13 mouse cellular contexts compared by ENCODE assay signal in the genomic region with DNA sequence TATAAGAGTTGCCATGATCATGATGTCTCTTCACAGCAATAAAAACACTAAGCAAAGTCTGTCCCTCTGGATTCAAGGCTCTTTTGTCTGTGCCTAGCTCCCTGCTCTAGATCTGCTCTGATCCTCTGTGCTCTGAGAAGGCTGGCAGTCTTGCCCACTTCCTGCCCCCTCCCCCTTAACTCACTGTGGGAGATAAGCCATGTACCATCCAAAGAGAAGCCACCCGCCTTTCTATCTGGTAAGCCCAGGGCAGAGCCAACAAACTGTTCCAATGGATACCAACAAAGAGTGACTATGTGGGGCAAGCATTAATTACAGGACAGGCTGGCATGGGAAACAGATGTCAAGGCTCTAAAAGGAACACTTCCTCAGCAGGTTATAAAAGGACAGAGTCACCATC.
A peak's percentile ranks its signal among the peaks of the same experiment; 100 is the strongest.
DNase-seq lines count a peak whose midpoint lies in the region; ATAC-seq and TF ChIP-seq lines count a peak whose summit lies in the region.
"Had no signal": no experiment of that assay in that cellular context is flagged by ENCODE, and none has a peak within 500 bp of the region (broad histone marks: within the 10 kb centered on the region; RNA-seq: fewer than 3 reads in every experiment).

No protein-coding gene starts in this region.

- TF ChIP-seq POLR2A in lung, adult 2 months (IDR thresholded peaks at IDR 0.05; ENCODE audit: borderline replicate concordance, extremely low read depth, low read depth, low read length), result no peak

- H3K4me1 ChIP-seq in neural tube, embryonic 15.5 days, result peaks cover 9% of the 10 kb centered on the region; the same call in 1 of the 2 replicates
- no peaks in the 10 kb centered on the region for H3K4me1 ChIP-seq in lung, adult 2 months (ENCODE audit: control insufficient read depth, insufficient read depth, low read length)
- H3K4me1 ChIP-seq: liver, embryonic 12.5 days; megakaryocyte, embryonic 14.5 days had no signal

- peak; percentile 11 for DNase-seq in cerebellum, adult 9-10 months
- no peak for DNase-seq in cerebellum, adult 18-20 months
- DNase-seq in layer of hippocampus, adult 2 months (ENCODE audit: low spot score in 2 of 2), result no peak
- DNase-seq in layer of hippocampus, postnatal 25 days (ENCODE audit: extremely low spot score in 1 of 2, low spot score in 1 of 2), result no peak
- peak; percentile 1 for DNase-seq in T-cell, adult 2 months (ENCODE audit: low spot score)
- DNase-seq in lung, postnatal 25 days (ENCODE audit: low spot score), result no peak
- DNase-seq in lung, adult 2 months, result no peak
- DNase-seq: kidney, adult 2 months; kidney, postnatal 25 days; right cerebral cortex, postnatal 4 days had no signal

- H3K9me3 ChIP-seq in neural tube, embryonic 15.5 days (replicated peaks), result no peaks in the 10 kb centered on the region
- H3K9me3 ChIP-seq: liver, embryonic 12.5 days had no signal

- H3K27me3 ChIP-seq in neural tube, embryonic 15.5 days (replicated peaks), result no peaks in the 10 kb centered on the region
- H3K27me3 ChIP-seq: liver, embryonic 12.5 days; megakaryocyte, embryonic 14.5 days had no signal

- no peak for TF ChIP-seq CTCF in layer of hippocampus, adult 2 months (conservative IDR thresholded peaks at IDR 0.05)
- TF ChIP-seq CTCF in lung, adult 2 months (IDR thresholded peaks at IDR 0.05; ENCODE audit: insufficient read depth, low read length), result no peak

- H3K4me2 ChIP-seq in neural tube, embryonic 15.5 days, result no peak overlapping the region
- H3K4me2 ChIP-seq: liver, embryonic 12.5 days had no signal

- no peaks in the 10 kb centered on the region for H3K36me3 ChIP-seq in neural tube, embryonic 15.5 days
- H3K36me3 ChIP-seq: liver, embryonic 12.5 days had no signal

- WGBS in neural tube, embryonic 15.5 days, result 45% methylated on average over 1 of the region's 1 CpGs
- 73% methylated on average over 1 of the region's 1 CpGs for WGBS in lung, adult 2 months

- H3K27ac ChIP-seq in layer of hippocampus, adult 2 months, result peak overlapping the region; percentile 8; the same call in 1 of the 2 replicates
- 0 out of 2 replicates have a peak overlapping the region, but pooled peaks have one; percentile 95 for H3K27ac ChIP-seq in neural tube, embryonic 15.5 days (replicated peaks)
- H3K27ac ChIP-seq: liver, embryonic 12.5 days had no signal

- no peak overlapping the region for H3K9ac ChIP-seq in neural tube, embryonic 15.5 days (replicated peaks)
- H3K9ac ChIP-seq: liver, embryonic 12.5 days had no signal

- H3K4me3 ChIP-seq in layer of hippocampus, adult 2 months, result no peak overlapping the region
- no peak overlapping the region for H3K4me3 ChIP-seq in neural tube, embryonic 15.5 days (replicated peaks)
- H3K4me3 ChIP-seq in lung, adult 2 months (replicated peaks; ENCODE audit: extremely low read depth, low read depth, low read length), result no peak overlapping the region
- H3K4me3 ChIP-seq: liver, embryonic 12.5 days; megakaryocyte, embryonic 14.5 days had no signal

- 0 out of 2 replicates have a peak, but pooled peaks have one; percentile 21 for ATAC-seq in neural tube, embryonic 15.5 days (ENCODE audit: low FRiP score)
- ATAC-seq: liver, embryonic 12.5 days had no signal

Comparison
In these comparisons a context has a peak if more than half of its experiments do, and no peak if none do; other contexts are left out.
1. DNase-seq: peak in cerebellum, adult 9-10 months (single experiment) and T-cell, adult 2 months (single experiment); none in cerebellum, adult 18-20 months (0 of 2), layer of hippocampus, adult 2 months (0 of 2), layer of hippocampus, postnatal 25 days (0 of 2), lung, postnatal 25 days (single experiment) and lung, adult 2 months (single experiment).